Mouse (Mus musculus) megakaryocyte, embryonic 14.5 days (primary cell): ENCODE measurements at regions not wholly inside any gene's neighbourhood (a gene's known extent, or its start where the extent isn't known, plus 50 kb on each side); places are given as distances from the start of the nearest gene placed in this dataset.

Source experiments
- FLI1 ChIP-seq: IDR thresholded peaks from 2 replicates; pipeline ENCODE4 v1.6.1; 2012; ENCODE audit warnings: low read length, inconsistent platforms, mixed read lengths
- GATA1 ChIP-seq: IDR thresholded peaks from 3 replicates; pipeline ENCODE4 v1.6.1; 2012; ENCODE audit warnings: mixed read lengths, low read length, inconsistent platforms, borderline replicate concordance

- TF ChIP-seq FLI1 = no peak
- TF ChIP-seq GATA1 = no peak
Observed at GRCm38 (mm10) chr5:106365094-106365493, 92.9 kb downstream of the Barhl2 start.
